Mouse (Mus musculus) cortical plate, adult 2 months (tissue): ENCODE measurements around the gene Lpcat1.

ENCODE experiments used
- CTCF ChIP-seq: fragments of 200-500 bp; IDR thresholded peaks from 2 replicates; pipeline ENCODE4 v1.5.1; 2011; ENCODE audit warnings: mild to moderate bottlenecking, control low read depth, low read length; ENCODE audit not compliant: insufficient read depth; ENCODE audit errors: extremely low read depth
- POLR2A ChIP-seq: fragments of 200-500 bp; IDR thresholded peaks from 2 replicates; pipeline ENCODE4 v1.6.1; 2011; ENCODE audit warnings: mild to moderate bottlenecking, low read length, control low read depth; ENCODE audit not compliant: insufficient read depth; ENCODE audit errors: extremely low read depth

GRCm38 (mm10) chr13:73473746-73474145 lies 6.7 kb downstream of the Lpcat1 start:
- TF ChIP-seq CTCF = no peak
- TF ChIP-seq POLR2A = no peak
